Mouse (Mus musculus): Measurements from ENCODE around the gene Acp7.

Acp7 gene

DNA sequence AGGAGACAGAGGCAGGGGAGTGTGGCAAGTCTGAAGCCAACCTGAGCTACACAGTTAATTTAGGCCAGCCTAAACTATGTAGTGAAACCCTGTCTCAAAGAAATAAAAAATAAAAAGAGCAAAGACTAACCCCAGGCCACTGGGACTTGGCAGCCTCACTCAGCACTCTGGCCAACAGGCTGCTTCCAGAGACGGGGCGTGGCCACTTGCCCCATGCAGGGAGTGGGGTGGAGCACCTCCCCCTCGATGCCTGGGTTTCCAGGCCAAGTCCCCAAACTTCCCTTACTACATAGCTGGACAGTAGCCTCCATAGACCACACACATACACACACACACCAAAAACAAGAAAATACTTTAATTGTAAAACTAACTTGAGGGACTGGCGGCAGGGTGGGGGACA lies 72.6 kb downstream of the Acp7 start:
- in situ Hi-C loops (cut with MboI; ENCODE audit: low pct_unique_long_range_greater_than_20kb in 1 of 2, low sequenced_read_pairs in 2 of 2, unreplicated experiment in 1 of 2): no loop called here

GRCm38 (mm10) chr7:28557708-28558107 lies 73.4 kb downstream of the Acp7 start:
- in situ Hi-C loops (cut with MboI; ENCODE audit: low pct_unique_long_range_greater_than_20kb in 1 of 2, low sequenced_read_pairs in 2 of 2, unreplicated experiment in 1 of 2): no loop called here

Measured in mouse embryonic stem cell (cell line).